Mouse (Mus musculus): ENCODE results near the gene Il18bp. TPM values are rescaled to one million over a fixed set of nuclear protein-coding genes. Genes with fewer than 3 reads are reported as not detected.
"Not testable (repeated sequence)": the region's sequence is repeated elsewhere in the genome, so short reads cannot be mapped to it uniquely, and the experiment has no call there.

Gene Il18bp
- polyA plus RNA-seq, 1 experiment from 2014 or later, result 2.4 TPM

GRCm38 (mm10) chr7:102035534-102035933 lies 17.0 kb upstream of the Il18bp start:
- in situ Hi-C loops (cut with MboI; ENCODE audit: low pct_unique_long_range_greater_than_20kb), result no loop called here

GRCm38 (mm10) chr7:102034904-102035303 lies 16.4 kb upstream of the Il18bp start:
- ATAC-seq (no peak), DNase-seq (ENCODE audit: low read depth, low spot score) (no peak)
- peak; percentile 66 for TF ChIP-seq CTCF (IDR thresholded peaks at IDR 0.05)
- POLR2A ChIA-PET, result no interaction called here
- no peaks in the 10 kb centered on the region for H3K27me3 ChIP-seq
- CTCF ChIA-PET, result interaction anchor here (1.0 to 2.3 kb wide), 4 partner anchors 9 to 13 kb away, joined by 3 to 8 read pairs (median 4); no protein-coding TSS in a partner anchor
- in situ Hi-C loops (cut with MboI; ENCODE audit: low pct_unique_long_range_greater_than_20kb), result no loop called here

More at GRCm38 (mm10) chr7:102035534-102035933, 17.0 kb upstream of the Il18bp start:
- DNase-seq (ENCODE audit: low read depth, low spot score), result no peak
- no peaks in the 10 kb centered on the region for H3K27me3 ChIP-seq
- ChIA-PET POLR2A (no interaction called here), CTCF (interaction anchor here (1.4 to 2.3 kb wide), 2 partner anchors 9 to 13 kb away, joined by 3 to 8 read pairs; no protein-coding TSS in a partner anchor)
- TF ChIP-seq CTCF (IDR thresholded peaks at IDR 0.05), result no peak
- ATAC-seq, result no peak

GRCm38 (mm10) chr7:102025187-102026119 lies 7.0 kb upstream of the Il18bp start:
- ChIA-PET POLR2A (no interaction called here), CTCF (interaction anchor here (1.0 kb wide), 1 partner anchor 9 kb away, joined by 3 read pairs; no protein-coding TSS in a partner anchor)
- in situ Hi-C loops (cut with MboI; ENCODE audit: low pct_unique_long_range_greater_than_20kb), result no loop called here
- ATAC-seq (no peak), DNase-seq (ENCODE audit: low read depth, low spot score) (no peak)
- TF ChIP-seq CTCF (IDR thresholded peaks at IDR 0.05), result no peak
- no peaks in the 10 kb centered on the region for H3K27me3 ChIP-seq

- H3K27me3 ChIP-seq, result no peaks in the 10 kb centered on the region
- TF ChIP-seq CTCF (IDR thresholded peaks at IDR 0.05), result no peak
- DNase-seq (ENCODE audit: low read depth, low spot score) (no peak), ATAC-seq (no peak)
- ChIA-PET CTCF (interaction anchor here (1.5 kb wide), 1 partner anchor 29 kb away, joined by 4 read pairs; no protein-coding TSS in a partner anchor), POLR2A (interaction anchor here (0.7 kb wide), 1 partner anchor 34 kb away, joined by 4 read pairs; no protein-coding TSS in a partner anchor)
- in situ Hi-C loops (cut with MboI; ENCODE audit: low pct_unique_long_range_greater_than_20kb), result no loop called here
Observed at GRCm38 (mm10) chr7:102023821-102024220, 5.3 kb upstream of the Il18bp start.

GRCm38 (mm10) chr7:102020934-102021333 lies 2.4 kb upstream of the Il18bp start:
- POLR2A ChIA-PET, result not testable (repeated sequence)

GRCm38 (mm10) chr7:102019362-102019761 lies 872 bp upstream of the Il18bp start:
- no peak for TF ChIP-seq CTCF (IDR thresholded peaks at IDR 0.05)
- ATAC-seq (no peak), DNase-seq (ENCODE audit: low read depth, low spot score) (no peak)
- ChIA-PET CTCF (interaction anchor here (2.9 kb wide), 1 partner anchor 21 kb away, joined by 10 read pairs; no protein-coding TSS in a partner anchor), POLR2A (no interaction called here)
- in situ Hi-C loops (cut with MboI; ENCODE audit: low pct_unique_long_range_greater_than_20kb), result no loop called here
- H3K27me3 ChIP-seq, result no peaks in the 10 kb centered on the region

More at GRCm38 (mm10) chr7:102020934-102021333, 2.4 kb upstream of the Il18bp start:
- DNase-seq (ENCODE audit: low read depth, low spot score); H3K27me3 ChIP-seq; in situ Hi-C loops (cut with MboI; ENCODE audit: low pct_unique_long_range_greater_than_20kb); CTCF ChIA-PET; ATAC-seq: not testable (repeated sequence)

- POLR2A ChIA-PET, result no interaction called here
- ATAC-seq, result no peak
- in situ Hi-C loops (cut with MboI; ENCODE audit: low pct_unique_long_range_greater_than_20kb), result no loop called here
Observed at GRCm38 (mm10) chr7:102018034-102018433, 456 bp downstream of the Il18bp start.

GRCm38 (mm10) chr7:102017452-102017851 lies 1.0 kb downstream of the Il18bp start:
- ChIA-PET POLR2A (no interaction called here), CTCF (interaction anchor here (0.9 to 2.9 kb wide), 2 partner anchors 12 to 19 kb away, joined by 3 to 10 read pairs; no protein-coding TSS in a partner anchor)
- TF ChIP-seq CTCF (IDR thresholded peaks at IDR 0.05), result no peak
- DNase-seq (ENCODE audit: low read depth, low spot score) (no peak), ATAC-seq (no peak)
- in situ Hi-C loops (cut with MboI; ENCODE audit: low pct_unique_long_range_greater_than_20kb), result no loop called here
- H3K27me3 ChIP-seq, result no peaks in the 10 kb centered on the region

More at GRCm38 (mm10) chr7:102018034-102018433, 456 bp downstream of the Il18bp start:
- CTCF ChIA-PET, result interaction anchor here (0.9 to 2.9 kb wide), 2 partner anchors 12 to 19 kb away, joined by 3 to 10 read pairs; no protein-coding TSS in a partner anchor
- no peaks in the 10 kb centered on the region for H3K27me3 ChIP-seq
- no peak for TF ChIP-seq CTCF (IDR thresholded peaks at IDR 0.05)
- DNase-seq (ENCODE audit: low read depth, low spot score), result no peak

- no peak for ATAC-seq
- no peaks in the 10 kb centered on the region for H3K27me3 ChIP-seq
- in situ Hi-C loops (cut with MboI; ENCODE audit: low pct_unique_long_range_greater_than_20kb), result no loop called here
- TF ChIP-seq CTCF (IDR thresholded peaks at IDR 0.05), result no peak
- ChIA-PET CTCF (interaction anchor here (0.7 to 2.9 kb wide), 3 partner anchors 11 to 33 kb away, joined by 3 to 10 read pairs (median 3); no protein-coding TSS in a partner anchor), POLR2A (no interaction called here)
- DNase-seq (ENCODE audit: low read depth, low spot score), result no peak
Observed at GRCm38 (mm10) chr7:102016936-102017335, 1.6 kb downstream of the Il18bp start.

- no peaks in the 10 kb centered on the region for H3K27me3 ChIP-seq
- in situ Hi-C loops (cut with MboI; ENCODE audit: low pct_unique_long_range_greater_than_20kb), result no loop called here
- ChIA-PET CTCF (interaction anchor here (1.4 to 1.8 kb wide), 2 partner anchors 41 to 64 kb away, joined by 3 to 4 read pairs; no protein-coding TSS in a partner anchor), POLR2A (interaction anchor here (1.0 kb wide), 1 partner anchor 11 kb away, joined by 3 read pairs; no protein-coding TSS in a partner anchor)
- ATAC-seq, result no peak
- no peak for DNase-seq (ENCODE audit: low read depth, low spot score)
- TF ChIP-seq CTCF (IDR thresholded peaks at IDR 0.05), result no peak
Observed at GRCm38 (mm10) chr7:102014995-102015394, 3.5 kb downstream of the Il18bp start.

Measured in Patski (cell line).